ENCODE assay signal across 11 mouse cellular contexts in the genomic region with DNA sequence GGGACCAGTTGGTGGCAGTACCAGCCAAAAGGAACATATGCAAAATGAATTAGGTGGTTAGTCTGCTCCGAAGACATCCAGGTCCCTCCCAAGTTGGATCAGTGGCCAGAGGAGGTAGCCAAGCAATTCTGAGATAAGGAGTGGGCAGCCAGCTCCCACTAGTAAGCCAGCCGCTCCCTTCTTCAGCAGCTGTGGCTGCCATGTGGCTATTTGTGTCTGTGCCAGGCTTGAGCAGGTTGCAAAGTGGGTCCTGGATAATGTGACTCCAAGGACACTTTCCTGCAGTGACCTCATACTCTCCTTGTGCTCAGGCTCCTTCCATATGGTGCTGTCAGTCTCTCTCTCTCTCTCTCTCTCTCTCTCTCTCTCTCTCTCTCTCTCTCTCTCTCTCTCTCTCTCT.
DNase-seq lines count a peak whose midpoint lies in the region; ATAC-seq and TF ChIP-seq lines count a peak whose summit lies in the region.
"Had no signal": no experiment of that assay in that cellular context is flagged by ENCODE, and none has a peak within 500 bp of the region (broad histone marks: within the 10 kb centered on the region; RNA-seq: fewer than 3 reads in every experiment).

No protein-coding gene starts in this region.

- no peak for TF ChIP-seq CTCF in intestine, postnatal 0 days (IDR thresholded peaks at IDR 0.05; ENCODE audit: low read depth)
- no peak for TF ChIP-seq CTCF in lung, adult 2 months (IDR thresholded peaks at IDR 0.05; ENCODE audit: insufficient read depth, low read length)

- H3K4me2 ChIP-seq in hindbrain, embryonic 14.5 days (replicated peaks), result no peak overlapping the region
- no peak overlapping the region for H3K4me2 ChIP-seq in intestine, postnatal 0 days (replicated peaks; ENCODE audit: low read depth)
- H3K4me2 ChIP-seq in intestine, embryonic 15.5 days (replicated peaks), result no peak overlapping the region
- H3K4me2 ChIP-seq: embryonic facial prominence, embryonic 15.5 days had no signal

- peaks cover 25% of the 10 kb centered on the region for H3K4me1 ChIP-seq in hindbrain, embryonic 14.5 days (replicated peaks; ENCODE audit: control insufficient read depth, insufficient read depth, low read length)
- no peaks in the 10 kb centered on the region for H3K4me1 ChIP-seq in intestine, postnatal 0 days (replicated peaks; ENCODE audit: control insufficient read depth, insufficient read depth, low read length)
- no peaks in the 10 kb centered on the region for H3K4me1 ChIP-seq in lung, adult 2 months (ENCODE audit: control insufficient read depth, insufficient read depth, low read length)
- no peaks in the 10 kb centered on the region for H3K4me1 ChIP-seq in intestine, embryonic 15.5 days (replicated peaks)
- H3K4me1 ChIP-seq: embryonic facial prominence, embryonic 15.5 days had no signal

- H3K27me3 ChIP-seq in hindbrain, embryonic 14.5 days (ENCODE audit: control insufficient read depth, insufficient read depth, low read length), result no peaks in the 10 kb centered on the region
- no peaks in the 10 kb centered on the region for H3K27me3 ChIP-seq in intestine, postnatal 0 days (replicated peaks; ENCODE audit: control insufficient read depth, insufficient read depth, low read length)
- H3K27me3 ChIP-seq in intestine, embryonic 15.5 days (replicated peaks), result no peaks in the 10 kb centered on the region
- H3K27me3 ChIP-seq: CH12.LX; embryonic facial prominence, embryonic 15.5 days had no signal

- peak; percentile 69 for ATAC-seq in cerebellum, adult (ENCODE audit: insufficient number of reproducible peaks, low FRiP score, low TSS enrichment)
- peak; percentile 51; the same call in 1 of the 2 replicates for ATAC-seq in hindbrain, embryonic 14.5 days (ENCODE audit: low FRiP score)
- ATAC-seq in intestine, postnatal 0 days, result no peak
- no peak for ATAC-seq in intestine, embryonic 15.5 days

- WGBS in hindbrain, embryonic 14.5 days, result 70% methylated on average over 2 of the region's 2 CpGs
- 82% methylated on average over 2 of the region's 2 CpGs for WGBS in intestine, postnatal 0 days
- 67% methylated on average over 2 of the region's 2 CpGs for WGBS in lung, adult 2 months
- WGBS in intestine, embryonic 15.5 days, result 82% methylated on average over 2 of the region's 2 CpGs

- peak; percentile 19 for DNase-seq in heart, adult 8-10 months (ENCODE audit: low spot score)
- no peak for DNase-seq in heart, postnatal 25 days (ENCODE audit: low spot score)
- DNase-seq in cerebellum, postnatal 10 days, result peak; percentile 93 to 95
- DNase-seq in hindbrain, embryonic 14.5 days (ENCODE audit: low spot score), result peak; percentile 53
- no peak for DNase-seq in lung, adult 2 months
- DNase-seq: thymus, postnatal 36 days had no signal

- no peaks in the 10 kb centered on the region for H3K36me3 ChIP-seq in hindbrain, embryonic 14.5 days (replicated peaks; ENCODE audit: control insufficient read depth, insufficient read depth)
- no peaks in the 10 kb centered on the region for H3K36me3 ChIP-seq in intestine, postnatal 0 days (ENCODE audit: control insufficient read depth, insufficient read depth)
- H3K36me3 ChIP-seq in intestine, embryonic 15.5 days, result no peaks in the 10 kb centered on the region
- H3K36me3 ChIP-seq: embryonic facial prominence, embryonic 15.5 days had no signal

- H3K4me3 ChIP-seq in hindbrain, embryonic 14.5 days (replicated peaks; ENCODE audit: low read length), result no peak overlapping the region
- no peak overlapping the region for H3K4me3 ChIP-seq in intestine, postnatal 0 days (ENCODE audit: low read depth, low read length)
- no peak overlapping the region for H3K4me3 ChIP-seq in lung, adult 2 months (replicated peaks; ENCODE audit: extremely low read depth, low read depth, low read length)
- H3K4me3 ChIP-seq in intestine, embryonic 15.5 days (replicated peaks), result no peak overlapping the region
- H3K4me3 ChIP-seq: embryonic facial prominence, embryonic 15.5 days had no signal

- no peaks in the 10 kb centered on the region for H3K9me3 ChIP-seq in hindbrain, embryonic 14.5 days (ENCODE audit: control insufficient read depth, low read length)
- H3K9me3 ChIP-seq in intestine, postnatal 0 days (ENCODE audit: control insufficient read depth), result no peaks in the 10 kb centered on the region
- H3K9me3 ChIP-seq in intestine, embryonic 15.5 days, result no peaks in the 10 kb centered on the region
- H3K9me3 ChIP-seq: embryonic facial prominence, embryonic 15.5 days had no signal

- no peak overlapping the region for H3K9ac ChIP-seq in hindbrain, embryonic 14.5 days
- no peak overlapping the region for H3K9ac ChIP-seq in intestine, postnatal 0 days (ENCODE audit: low read depth, low read length)
- H3K9ac ChIP-seq in intestine, embryonic 15.5 days, result no peak overlapping the region
- H3K9ac ChIP-seq: embryonic facial prominence, embryonic 15.5 days had no signal

- TF ChIP-seq POLR2A in lung, adult 2 months (IDR thresholded peaks at IDR 0.05; ENCODE audit: borderline replicate concordance, extremely low read depth, low read depth, low read length), result no peak

- intact Hi-C loops in heart, postnatal 25 days (cut with DNase I), result loop anchor here (10.0 kb wide), 1 partner anchor 214 kb away; no protein-coding TSS in a partner anchor

- H3K27ac ChIP-seq in hindbrain, embryonic 14.5 days, result peak overlapping the region; percentile 60
- H3K27ac ChIP-seq in intestine, postnatal 0 days (ENCODE audit: low read depth, low read length), result no peak overlapping the region
- no peak overlapping the region for H3K27ac ChIP-seq in intestine, embryonic 15.5 days
- H3K27ac ChIP-seq: embryonic facial prominence, embryonic 15.5 days had no signal

Comparison
In these comparisons a context has a peak if more than half of its experiments do, and no peak if none do; other contexts are left out.
1. DNase-seq: peak in heart, adult 8-10 months (single experiment), cerebellum, postnatal 10 days (2 of 2) and hindbrain, embryonic 14.5 days (single experiment); none in heart, postnatal 25 days (single experiment) and lung, adult 2 months (single experiment).
2. ATAC-seq: peak in cerebellum, adult (single experiment) and hindbrain, embryonic 14.5 days (single experiment); none in intestine, postnatal 0 days (single experiment) and intestine, embryonic 15.5 days (single experiment).